Mouse (Mus musculus): ENCODE measurements around the gene Slc19a1. TPM values are rescaled to one million over a fixed set of nuclear protein-coding genes. Genes with fewer than 3 reads are reported as not detected.

The Slc19a1 gene
- polyA plus RNA-seq, 1 experiment from 2014 or later = 35.4 TPM

- 81% methylated on average over 4 of the region's 4 CpGs for whole genome bisulfite sequencing
- no peak overlapping the region for H3K9ac ChIP-seq (replicated peaks; ENCODE audit: low read depth, low read length)
- H3K27ac ChIP-seq (ENCODE audit: low read length) = no peak overlapping the region
- H3K27me3 ChIP-seq (ENCODE audit: control insufficient read depth, insufficient read depth, low read length) = no peaks in the 10 kb centered on the region
- H3K36me3 ChIP-seq (ENCODE audit: control insufficient read depth, insufficient read depth, low read length) = no peaks in the 10 kb centered on the region
- ATAC-seq (ENCODE audit: insufficient number of reproducible peaks, insufficient read depth, low FRiP score, low read depth) = no peak
- H3K4me3 ChIP-seq (ENCODE audit: low read depth, low read length) = no peak overlapping the region
- no peak overlapping the region for H3K4me2 ChIP-seq (replicated peaks; ENCODE audit: low read depth, low read length)
- H3K9me3 ChIP-seq (ENCODE audit: control insufficient read depth, low read depth, low read length) = no peaks in the 10 kb centered on the region
- no peaks in the 10 kb centered on the region for H3K4me1 ChIP-seq (ENCODE audit: control insufficient read depth, insufficient read depth, low read length)
Measured at GRCm38 (mm10) chr10:77074276-77074974, 42.4 kb downstream of the Slc19a1 start.

GRCm38 (mm10) chr10:77078456-77078855, 46.4 kb downstream of the Slc19a1 start:
- Histone ChIP-seq H3K9me3 (ENCODE audit: control insufficient read depth, low read depth, low read length) (no peaks in the 10 kb centered on the region), H3K9ac (replicated peaks; ENCODE audit: low read depth, low read length) (no peak overlapping the region), H3K36me3 (ENCODE audit: control insufficient read depth, insufficient read depth, low read length) (no peaks in the 10 kb centered on the region), H3K4me2 (replicated peaks; ENCODE audit: low read depth, low read length) (no peak overlapping the region), H3K27me3 (ENCODE audit: control insufficient read depth, insufficient read depth, low read length) (no peaks in the 10 kb centered on the region), H3K4me1 (ENCODE audit: control insufficient read depth, insufficient read depth, low read length) (no peaks in the 10 kb centered on the region), H3K4me3 (ENCODE audit: low read depth, low read length) (no peak overlapping the region), H3K27ac (ENCODE audit: low read length) (no peak overlapping the region)
- no peak for ATAC-seq (ENCODE audit: insufficient number of reproducible peaks, insufficient read depth, low FRiP score, low read depth)
- 92% methylated on average over 4 of the region's 4 CpGs for WGBS

- no peak for ATAC-seq (ENCODE audit: insufficient number of reproducible peaks, insufficient read depth, low FRiP score, low read depth)
- Histone ChIP-seq H3K27ac (ENCODE audit: low read length) (no peak overlapping the region), H3K36me3 (ENCODE audit: control insufficient read depth, insufficient read depth, low read length) (no peaks in the 10 kb centered on the region), H3K4me3 (ENCODE audit: low read depth, low read length) (no peak overlapping the region), H3K27me3 (ENCODE audit: control insufficient read depth, insufficient read depth, low read length) (no peaks in the 10 kb centered on the region), H3K9ac (replicated peaks; ENCODE audit: low read depth, low read length) (no peak overlapping the region), H3K9me3 (ENCODE audit: control insufficient read depth, low read depth, low read length) (no peaks in the 10 kb centered on the region), H3K4me2 (replicated peaks; ENCODE audit: low read depth, low read length) (no peak overlapping the region), H3K4me1 (ENCODE audit: control insufficient read depth, insufficient read depth, low read length) (no peaks in the 10 kb centered on the region)
- WGBS = 66% methylated on average over 8 of the region's 8 CpGs
Measured at GRCm38 (mm10) chr10:77078961-77079360, 46.9 kb downstream of the Slc19a1 start.

GRCm38 (mm10) chr10:77082453-77082852, 50.4 kb downstream of the Slc19a1 start:
- Histone ChIP-seq H3K9me3 (ENCODE audit: control insufficient read depth, low read depth, low read length) (no peaks in the 10 kb centered on the region), H3K9ac (replicated peaks; ENCODE audit: low read depth, low read length) (no peak overlapping the region), H3K27ac (ENCODE audit: low read length) (no peak overlapping the region), H3K27me3 (ENCODE audit: control insufficient read depth, insufficient read depth, low read length) (no peaks in the 10 kb centered on the region), H3K4me3 (ENCODE audit: low read depth, low read length) (no peak overlapping the region), H3K36me3 (ENCODE audit: control insufficient read depth, insufficient read depth, low read length) (no peaks in the 10 kb centered on the region), H3K4me1 (ENCODE audit: control insufficient read depth, insufficient read depth, low read length) (no peaks in the 10 kb centered on the region), H3K4me2 (replicated peaks; ENCODE audit: low read depth, low read length) (no peak overlapping the region)
- ATAC-seq (ENCODE audit: insufficient number of reproducible peaks, insufficient read depth, low FRiP score, low read depth) = no peak; the same call in 1 of the 2 replicates
- 9% methylated on average over 3 of the region's 3 CpGs for WGBS

- H3K27me3 ChIP-seq (ENCODE audit: control insufficient read depth, insufficient read depth, low read length) = no peaks in the 10 kb centered on the region
- H3K4me3 ChIP-seq (ENCODE audit: low read depth, low read length) = no peak overlapping the region
- H3K36me3 ChIP-seq (ENCODE audit: control insufficient read depth, insufficient read depth, low read length) = no peaks in the 10 kb centered on the region
- ATAC-seq (ENCODE audit: insufficient number of reproducible peaks, insufficient read depth, low FRiP score, low read depth) = no peak
- H3K9me3 ChIP-seq (ENCODE audit: control insufficient read depth, low read depth, low read length) = no peaks in the 10 kb centered on the region
- no peak overlapping the region for H3K4me2 ChIP-seq (replicated peaks; ENCODE audit: low read depth, low read length)
- H3K9ac ChIP-seq (replicated peaks; ENCODE audit: low read depth, low read length) = no peak overlapping the region
- H3K4me1 ChIP-seq (ENCODE audit: control insufficient read depth, insufficient read depth, low read length) = no peaks in the 10 kb centered on the region
- 65% methylated on average over 5 of the region's 5 CpGs for WGBS
- no peak overlapping the region for H3K27ac ChIP-seq (ENCODE audit: low read length)
Measured at GRCm38 (mm10) chr10:77082921-77083320, 50.9 kb downstream of the Slc19a1 start.

- Histone ChIP-seq H3K27me3 (ENCODE audit: control insufficient read depth, insufficient read depth, low read length) (no peaks in the 10 kb centered on the region), H3K4me2 (replicated peaks; ENCODE audit: low read depth, low read length) (no peak overlapping the region), H3K4me3 (ENCODE audit: low read depth, low read length) (no peak overlapping the region), H3K9ac (replicated peaks; ENCODE audit: low read depth, low read length) (no peak overlapping the region), H3K4me1 (ENCODE audit: control insufficient read depth, insufficient read depth, low read length) (0 out of 2 replicates have a peak, but pooled peaks cover under 1% of the 10 kb centered on the region), H3K36me3 (ENCODE audit: control insufficient read depth, insufficient read depth, low read length) (no peaks in the 10 kb centered on the region), H3K27ac (ENCODE audit: low read length) (no peak overlapping the region), H3K9me3 (ENCODE audit: control insufficient read depth, low read depth, low read length) (no peaks in the 10 kb centered on the region)
- no peak for ATAC-seq (ENCODE audit: insufficient number of reproducible peaks, insufficient read depth, low FRiP score, low read depth)
- 35% methylated on average over 1 of the region's 1 CpGs for WGBS
Measured at GRCm38 (mm10) chr10:77084568-77084967, 52.5 kb downstream of the Slc19a1 start.

GRCm38 (mm10) chr10:77089336-77089735, 57.3 kb downstream of the Slc19a1 start:
- Histone ChIP-seq H3K9ac (replicated peaks; ENCODE audit: low read depth, low read length) (no peak overlapping the region), H3K4me3 (ENCODE audit: low read depth, low read length) (no peak overlapping the region), H3K36me3 (ENCODE audit: control insufficient read depth, insufficient read depth, low read length) (no peaks in the 10 kb centered on the region), H3K4me1 (ENCODE audit: control insufficient read depth, insufficient read depth, low read length) (0 out of 2 replicates have a peak, but pooled peaks cover 4% of the 10 kb centered on the region), H3K9me3 (ENCODE audit: control insufficient read depth, low read depth, low read length) (peaks cover 5% of the 10 kb centered on the region; the same call in 1 of the 2 replicates), H3K4me2 (replicated peaks; ENCODE audit: low read depth, low read length) (no peak overlapping the region), H3K27ac (ENCODE audit: low read length) (peak overlapping the region; percentile 39; the same call in 1 of the 2 replicates), H3K27me3 (ENCODE audit: control insufficient read depth, insufficient read depth, low read length) (no peaks in the 10 kb centered on the region)
- ATAC-seq (ENCODE audit: insufficient number of reproducible peaks, insufficient read depth, low FRiP score, low read depth) = peak; percentile 46; the same call in 1 of the 2 replicates
- WGBS = 47% methylated on average over 8 of the region's 8 CpGs

- Histone ChIP-seq H3K27ac (ENCODE audit: low read length) (no peak overlapping the region), H3K27me3 (ENCODE audit: control insufficient read depth, insufficient read depth, low read length) (no peaks in the 10 kb centered on the region), H3K9ac (replicated peaks; ENCODE audit: low read depth, low read length) (no peak overlapping the region), H3K36me3 (ENCODE audit: control insufficient read depth, insufficient read depth, low read length) (no peaks in the 10 kb centered on the region), H3K4me2 (replicated peaks; ENCODE audit: low read depth, low read length) (no peak overlapping the region), H3K4me1 (ENCODE audit: control insufficient read depth, insufficient read depth, low read length) (0 out of 2 replicates have a peak, but pooled peaks cover 4% of the 10 kb centered on the region), H3K4me3 (ENCODE audit: low read depth, low read length) (no peak overlapping the region), H3K9me3 (ENCODE audit: control insufficient read depth, low read depth, low read length) (peaks cover 5% of the 10 kb centered on the region; the same call in 1 of the 2 replicates)
- ATAC-seq (ENCODE audit: insufficient number of reproducible peaks, insufficient read depth, low FRiP score, low read depth) = no peak
- WGBS = 72% methylated on average over 5 of the region's 5 CpGs
Measured at GRCm38 (mm10) chr10:77090063-77090462, 58.0 kb downstream of the Slc19a1 start.

Measured in stomach, embryonic 14.5 days (tissue).